10 mouse cellular contexts compared by ENCODE assay signal in the genomic region with DNA sequence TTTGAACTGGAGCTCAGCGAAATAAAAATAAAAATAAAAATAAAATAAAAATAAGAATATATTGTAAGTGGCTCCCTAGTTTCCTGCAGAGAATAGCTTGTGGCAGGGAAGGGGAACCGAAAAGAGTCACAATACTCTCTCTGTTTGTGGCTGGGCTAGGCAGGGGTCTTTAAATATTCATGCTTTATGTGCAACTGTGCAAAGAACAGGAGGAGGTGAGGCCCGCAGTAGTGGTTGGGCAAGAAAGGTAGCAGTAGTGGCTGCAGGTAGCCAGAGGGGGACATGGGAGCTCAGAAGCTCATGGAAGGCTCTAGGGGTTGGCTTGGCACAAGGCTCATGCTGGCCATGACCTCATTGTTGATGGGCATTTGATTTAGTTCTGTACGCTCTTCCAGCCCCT.
DNase-seq lines count a peak whose midpoint lies in the region; ATAC-seq and TF ChIP-seq lines count a peak whose summit lies in the region.
"Had no signal": no experiment of that assay in that cellular context is flagged by ENCODE, and none has a peak within 500 bp of the region (broad histone marks: within the 10 kb centered on the region; RNA-seq: fewer than 3 reads in every experiment).

No protein-coding gene starts in this region.

- TF ChIP-seq POLR2A in embryonic fibroblast, embryonic 13.5 days (IDR thresholded peaks at IDR 0.05; ENCODE audit: low read depth, low read length): no peak

- H3K9me3 ChIP-seq in embryonic facial prominence, embryonic 12.5 days: no peaks in the 10 kb centered on the region
- H3K9me3 ChIP-seq in hindbrain, embryonic 13.5 days: no peaks in the 10 kb centered on the region
- no peaks in the 10 kb centered on the region for H3K9me3 ChIP-seq in midbrain, embryonic 14.5 days (ENCODE audit: control insufficient read depth, low read length)
- H3K9me3 ChIP-seq: liver, embryonic 12.5 days had no signal

- no peak for DNase-seq in midbrain, embryonic 14.5 days
- no peak for DNase-seq in embryo, embryonic 10 days (ENCODE audit: low spot score)
- no peak for DNase-seq in layer of hippocampus, adult 11-12 months (ENCODE audit: low spot score)
- no peak for DNase-seq in thymus, postnatal 0 days (ENCODE audit: low spot score)
- DNase-seq: adrenal gland, adult 2 months; right cerebral cortex, postnatal 14 days had no signal

- TF ChIP-seq CTCF in embryonic fibroblast, embryonic 13.5 days (IDR thresholded peaks at IDR 0.05; ENCODE audit: borderline replicate concordance, insufficient read depth, low read length): no peak

- no peak overlapping the region for H3K4me3 ChIP-seq in embryonic facial prominence, embryonic 12.5 days
- no peak overlapping the region for H3K4me3 ChIP-seq in embryonic fibroblast, embryonic 13.5 days (ENCODE audit: insufficient read depth, low read length)
- no peak overlapping the region for H3K4me3 ChIP-seq in hindbrain, embryonic 13.5 days
- no peak overlapping the region for H3K4me3 ChIP-seq in midbrain, embryonic 14.5 days (replicated peaks; ENCODE audit: low read depth, low read length)
- H3K4me3 ChIP-seq: liver, embryonic 12.5 days had no signal

- H3K27me3 ChIP-seq in embryonic facial prominence, embryonic 12.5 days: no peaks in the 10 kb centered on the region
- no peaks in the 10 kb centered on the region for H3K27me3 ChIP-seq in hindbrain, embryonic 13.5 days
- no peaks in the 10 kb centered on the region for H3K27me3 ChIP-seq in midbrain, embryonic 14.5 days (ENCODE audit: control insufficient read depth, insufficient read depth, low read length)
- H3K27me3 ChIP-seq: liver, embryonic 12.5 days had no signal

- H3K9ac ChIP-seq in embryonic facial prominence, embryonic 12.5 days: no peak overlapping the region
- no peak overlapping the region for H3K9ac ChIP-seq in hindbrain, embryonic 13.5 days
- no peak overlapping the region for H3K9ac ChIP-seq in midbrain, embryonic 14.5 days (replicated peaks; ENCODE audit: low read length)
- H3K9ac ChIP-seq: liver, embryonic 12.5 days had no signal

- H3K36me3 ChIP-seq in embryonic facial prominence, embryonic 12.5 days: no peaks in the 10 kb centered on the region
- H3K36me3 ChIP-seq in hindbrain, embryonic 13.5 days: no peaks in the 10 kb centered on the region
- H3K36me3 ChIP-seq in midbrain, embryonic 14.5 days (ENCODE audit: control insufficient read depth, insufficient read depth, low read length): no peaks in the 10 kb centered on the region
- H3K36me3 ChIP-seq: liver, embryonic 12.5 days had no signal

- H3K4me1 ChIP-seq in embryonic facial prominence, embryonic 12.5 days: peaks cover 16% of the 10 kb centered on the region
- H3K4me1 ChIP-seq in embryonic fibroblast, embryonic 13.5 days (ENCODE audit: control insufficient read depth, insufficient read depth, low read length): peaks cover 15% of the 10 kb centered on the region
- H3K4me1 ChIP-seq in hindbrain, embryonic 13.5 days (replicated peaks): peaks cover 26% of the 10 kb centered on the region
- peaks cover 22% of the 10 kb centered on the region for H3K4me1 ChIP-seq in midbrain, embryonic 14.5 days (ENCODE audit: control insufficient read depth, insufficient read depth, low read length)
- H3K4me1 ChIP-seq: liver, embryonic 12.5 days had no signal

- WGBS in embryonic facial prominence, embryonic 12.5 days: 61% methylated on average over 4 of the region's 4 CpGs
- WGBS in hindbrain, embryonic 13.5 days: 46% methylated on average over 4 of the region's 4 CpGs
- WGBS in midbrain, embryonic 14.5 days: 23% methylated on average over 4 of the region's 4 CpGs

- peak overlapping the region; percentile 65 for H3K27ac ChIP-seq in embryonic facial prominence, embryonic 12.5 days
- 0 out of 2 replicates have a peak overlapping the region, but pooled peaks have one; percentile 0 for H3K27ac ChIP-seq in embryonic fibroblast, embryonic 13.5 days (ENCODE audit: insufficient read depth, low read length)
- peak overlapping the region; percentile 74 for H3K27ac ChIP-seq in hindbrain, embryonic 13.5 days
- H3K27ac ChIP-seq in midbrain, embryonic 14.5 days (replicated peaks; ENCODE audit: low read depth, low read length): peak overlapping the region; percentile 74
- H3K27ac ChIP-seq: liver, embryonic 12.5 days had no signal

- H3K4me2 ChIP-seq in embryonic facial prominence, embryonic 12.5 days (replicated peaks): no peak overlapping the region
- no peak overlapping the region for H3K4me2 ChIP-seq in hindbrain, embryonic 13.5 days
- no peak overlapping the region for H3K4me2 ChIP-seq in midbrain, embryonic 14.5 days (ENCODE audit: low read length)
- H3K4me2 ChIP-seq: liver, embryonic 12.5 days had no signal

- no peak for ATAC-seq in embryonic facial prominence, embryonic 12.5 days (ENCODE audit: insufficient number of reproducible peaks, insufficient read depth, low FRiP score, low TSS enrichment)
- ATAC-seq in hindbrain, embryonic 13.5 days (ENCODE audit: low FRiP score): 0 out of 2 replicates have a peak, but pooled peaks have one; percentile 30
- ATAC-seq in midbrain, embryonic 14.5 days (ENCODE audit: low FRiP score, low TSS enrichment): peak; percentile 51; the same call in 1 of the 2 replicates
- ATAC-seq: liver, embryonic 12.5 days had no signal

Comparison
In these comparisons a context has a peak if more than half of its experiments do, and no peak if none do; other contexts are left out.
1. H3K27ac ChIP-seq: peak in every context shown above with its lines; median percentile 74 in hindbrain, embryonic 13.5 days; 74 in midbrain, embryonic 14.5 days; 65 in embryonic facial prominence, embryonic 12.5 days; 0 in embryonic fibroblast, embryonic 13.5 days.